Mouse (Mus musculus) hindbrain, embryonic 10.5 days (tissue): ENCODE results near the gene Zfp575. TPM values are rescaled to one million over a fixed set of nuclear protein-coding genes. Genes with fewer than 3 reads are reported as not detected.

Experiments used
- DNase-seq: peaks from one replicate; pipeline ENCODE4 v3.0.0-alpha.2; 2017; ENCODE audit warnings: low spot score
- H3K27ac ChIP-seq: fragments of 300-500 bp; sonication (generic); 2 replicates; pipeline ENCODE4 v1.5.1; 2016; ENCODE audit warnings: mild to moderate bottlenecking, moderate library complexity
- H3K27me3 ChIP-seq: fragments of 300-500 bp; sonication (generic); 2 replicates; pipeline ENCODE4 v1.6.1; 2016; ENCODE audit warnings: mild to moderate bottlenecking; ENCODE audit not compliant: poor library complexity, insufficient read depth, severe bottlenecking
- H3K36me3 ChIP-seq: fragments of 300-500 bp; sonication (generic); 2 replicates; pipeline ENCODE4 v1.6.1; 2016; ENCODE audit warnings: mild to moderate bottlenecking, moderate library complexity
- H3K4me1 ChIP-seq: fragments of 300-500 bp; sonication (generic); replicated peaks from 2 replicates; pipeline ENCODE4 v1.6.1; 2016; ENCODE audit warnings: mild to moderate bottlenecking
- H3K4me3 ChIP-seq: fragments of 300-500 bp; sonication (generic); 2 replicates; pipeline ENCODE4 v1.5.1; 2016; ENCODE audit warnings: mild to moderate bottlenecking, moderate library complexity
- H3K9me3 ChIP-seq: fragments of 300-500 bp; sonication (generic); 2 replicates; pipeline ENCODE4 v1.6.1; 2016; ENCODE audit warnings: mild to moderate bottlenecking, moderate library complexity
- WGBS: fragments of 180-500 bp; shearing (Covaris S2); methylation state at CpG from one replicate; pipeline ENCODE4 v1.1.7; 2016; 5-methylcytosine and 5-hydroxymethylcytosine counted together
- polyA plus RNA-seq: library from polyadenylated mRNA; unstranded; fragments of >200 nt; fragmentation: Nextera tagmentation; extraction: Ambion mirVana; gene quantifications from 2 replicates; pipeline ENCODE4 v1.2.1, GENCODE M21; 2016

Zfp575 gene
- polyA plus RNA-seq, 1 experiment from 2014 or later: 3.2 TPM

- Histone ChIP-seq H3K27ac (no peak overlapping the region), H3K27me3 (peaks cover 66% of the 10 kb centered on the region), H3K36me3 (no peaks in the 10 kb centered on the region), H3K4me3 (no peak overlapping the region), H3K4me1 (peaks cover 29% of the 10 kb centered on the region), H3K9me3 (no peaks in the 10 kb centered on the region)
- DNase-seq: no peak
- WGBS: 77% methylated on average over 13 of the region's 13 CpGs
Observed at GRCm38 (mm10) chr7:24614816-24615215, 27.4 kb upstream of the Zfp575 start.

- Histone ChIP-seq H3K4me3 (peak overlapping the region; percentile 36), H3K27me3 (peaks cover 74% of the 10 kb centered on the region)
- DNase-seq: peak; percentile 22
Observed at GRCm38 (mm10) chr7:24612308-24612910, 25.0 kb upstream of the Zfp575 start.

GRCm38 (mm10) chr7:24611709-24612108 is 24.3 kb upstream of the Zfp575 start:
- Histone ChIP-seq H3K27me3 (peaks cover 75% of the 10 kb centered on the region), H3K9me3 (no peaks in the 10 kb centered on the region), H3K36me3 (no peaks in the 10 kb centered on the region), H3K4me3 (peak overlapping the region; percentile 51), H3K4me1 (peaks cover 29% of the 10 kb centered on the region), H3K27ac (no peak overlapping the region)
- no peak for DNase-seq
- 13% methylated on average over 7 of the region's 7 CpGs for WGBS

More at GRCm38 (mm10) chr7:24612308-24612910, 25.0 kb upstream of the Zfp575 start:
- Histone ChIP-seq H3K27ac (no peak overlapping the region), H3K9me3 (no peaks in the 10 kb centered on the region), H3K36me3 (no peaks in the 10 kb centered on the region), H3K4me1 (peaks cover 29% of the 10 kb centered on the region)
- 2% methylated on average over 27 of the region's 27 CpGs for WGBS

- Histone ChIP-seq H3K4me3 (peak overlapping the region; percentile 51), H3K27me3 (peaks cover 75% of the 10 kb centered on the region), H3K36me3 (no peaks in the 10 kb centered on the region), H3K9me3 (no peaks in the 10 kb centered on the region), H3K27ac (no peak overlapping the region), H3K4me1 (peaks cover 29% of the 10 kb centered on the region)
- under 1% methylated on average over 36 of the region's 36 CpGs for WGBS
- DNase-seq: peak; percentile 77
Observed at GRCm38 (mm10) chr7:24610879-24611494, 23.5 kb upstream of the Zfp575 start.

- Histone ChIP-seq H3K36me3 (no peaks in the 10 kb centered on the region), H3K4me3 (peak within 1 kb of the TSS; percentile 51), H3K4me1 (peaks cover 29% of the 10 kb centered on the region), H3K27me3 (peaks cover 75% of the 10 kb centered on the region), H3K9me3 (no peaks in the 10 kb centered on the region), H3K27ac (0 out of 2 replicates have a peak within 1 kb of the TSS, but pooled peaks have one; percentile 23)
- 1% methylated on average over 27 of the region's 27 CpGs for WGBS
- no peak for DNase-seq
Observed at GRCm38 (mm10) chr7:24610144-24610878, 22.9 kb upstream of the Zfp575 start, which contains the start of gene Phldb3. Gene Phldb3 (plus strand): TSS chr7:24610763.

- H3K27me3 ChIP-seq: peaks cover 62% of the 10 kb centered on the region
- H3K4me3 ChIP-seq: no peak overlapping the region
- H3K27ac ChIP-seq: no peak overlapping the region
- H3K4me1 ChIP-seq: peaks cover 29% of the 10 kb centered on the region
- no peak for DNase-seq
- WGBS: 73% methylated on average over 8 of the region's 8 CpGs
- H3K36me3 ChIP-seq: no peaks in the 10 kb centered on the region
- no peaks in the 10 kb centered on the region for H3K9me3 ChIP-seq
Observed at GRCm38 (mm10) chr7:24608561-24608960, 21.1 kb upstream of the Zfp575 start.

- no peaks in the 10 kb centered on the region for H3K9me3 ChIP-seq
- WGBS: 44% methylated on average over 6 of the region's 6 CpGs
- H3K4me1 ChIP-seq: peaks cover 25% of the 10 kb centered on the region
- H3K27me3 ChIP-seq: peaks cover 56% of the 10 kb centered on the region
- H3K36me3 ChIP-seq: no peaks in the 10 kb centered on the region
- DNase-seq: no peak
- no peak overlapping the region for H3K27ac ChIP-seq
- H3K4me3 ChIP-seq: no peak overlapping the region
Observed at GRCm38 (mm10) chr7:24608017-24608416, 20.6 kb upstream of the Zfp575 start.

GRCm38 (mm10) chr7:24606046-24606445 is 18.6 kb upstream of the Zfp575 start:
- Histone ChIP-seq H3K4me3 (no peak overlapping the region), H3K27ac (no peak overlapping the region), H3K27me3 (peaks cover 36% of the 10 kb centered on the region), H3K36me3 (no peaks in the 10 kb centered on the region), H3K4me1 (peaks cover 23% of the 10 kb centered on the region), H3K9me3 (no peaks in the 10 kb centered on the region)
- WGBS: 79% methylated on average over 7 of the region's 7 CpGs
- DNase-seq: no peak

GRCm38 (mm10) chr7:24605561-24605960 is 18.1 kb upstream of the Zfp575 start:
- Histone ChIP-seq H3K27ac (no peak overlapping the region), H3K4me1 (peaks cover 19% of the 10 kb centered on the region), H3K9me3 (no peaks in the 10 kb centered on the region), H3K27me3 (peaks cover 32% of the 10 kb centered on the region), H3K36me3 (no peaks in the 10 kb centered on the region), H3K4me3 (no peak overlapping the region)
- no peak for DNase-seq
- 87% methylated on average over 7 of the region's 7 CpGs for WGBS

- Histone ChIP-seq H3K36me3 (no peaks in the 10 kb centered on the region), H3K4me3 (peak overlapping the region; percentile 18; the same call in 1 of the 2 replicates), H3K27me3 (peaks cover 1% of the 10 kb centered on the region; the same call in 1 of the 2 replicates), H3K27ac (no peak overlapping the region), H3K9me3 (no peaks in the 10 kb centered on the region), H3K4me1 (peaks cover 13% of the 10 kb centered on the region)
- 8% methylated on average over 13 of the region's 13 CpGs for WGBS
- DNase-seq: peak; percentile 94
Observed at GRCm38 (mm10) chr7:24600941-24601597, 13.6 kb upstream of the Zfp575 start.

- Histone ChIP-seq H3K36me3 (no peaks in the 10 kb centered on the region), H3K27me3 (peaks cover 17% of the 10 kb centered on the region), H3K27ac (no peak overlapping the region), H3K4me3 (no peak overlapping the region), H3K4me1 (peaks cover 22% of the 10 kb centered on the region), H3K9me3 (no peaks in the 10 kb centered on the region)
- no peak for DNase-seq
- 70% methylated on average over 15 of the region's 15 CpGs for WGBS
Observed at GRCm38 (mm10) chr7:24599211-24600067, 12.0 kb upstream of the Zfp575 start.

- Histone ChIP-seq H3K4me3 (no peak overlapping the region), H3K27me3 (peaks cover 20% of the 10 kb centered on the region), H3K27ac (no peak overlapping the region), H3K4me1 (peaks cover 35% of the 10 kb centered on the region), H3K9me3 (no peaks in the 10 kb centered on the region), H3K36me3 (no peaks in the 10 kb centered on the region)
- WGBS: 79% methylated on average over 4 of the region's 4 CpGs
- DNase-seq: no peak
Observed at GRCm38 (mm10) chr7:24598121-24598520, 10.7 kb upstream of the Zfp575 start.
